Mouse (Mus musculus) urinary bladder, postnatal 4 days (tissue): ENCODE results near the gene Pds5a.
"Not testable (repeated sequence)": the region's sequence is repeated elsewhere in the genome, so short reads cannot be mapped to it uniquely, and the experiment has no call there.

Experiments used
- DNase-seq, 2 experiments: peaks; one replicate each; pipeline ENCODE4 v3.0.0; 2021 to 2022; ENCODE audit warnings: low spot score in 2 of 2

The Pds5a gene

DNA sequence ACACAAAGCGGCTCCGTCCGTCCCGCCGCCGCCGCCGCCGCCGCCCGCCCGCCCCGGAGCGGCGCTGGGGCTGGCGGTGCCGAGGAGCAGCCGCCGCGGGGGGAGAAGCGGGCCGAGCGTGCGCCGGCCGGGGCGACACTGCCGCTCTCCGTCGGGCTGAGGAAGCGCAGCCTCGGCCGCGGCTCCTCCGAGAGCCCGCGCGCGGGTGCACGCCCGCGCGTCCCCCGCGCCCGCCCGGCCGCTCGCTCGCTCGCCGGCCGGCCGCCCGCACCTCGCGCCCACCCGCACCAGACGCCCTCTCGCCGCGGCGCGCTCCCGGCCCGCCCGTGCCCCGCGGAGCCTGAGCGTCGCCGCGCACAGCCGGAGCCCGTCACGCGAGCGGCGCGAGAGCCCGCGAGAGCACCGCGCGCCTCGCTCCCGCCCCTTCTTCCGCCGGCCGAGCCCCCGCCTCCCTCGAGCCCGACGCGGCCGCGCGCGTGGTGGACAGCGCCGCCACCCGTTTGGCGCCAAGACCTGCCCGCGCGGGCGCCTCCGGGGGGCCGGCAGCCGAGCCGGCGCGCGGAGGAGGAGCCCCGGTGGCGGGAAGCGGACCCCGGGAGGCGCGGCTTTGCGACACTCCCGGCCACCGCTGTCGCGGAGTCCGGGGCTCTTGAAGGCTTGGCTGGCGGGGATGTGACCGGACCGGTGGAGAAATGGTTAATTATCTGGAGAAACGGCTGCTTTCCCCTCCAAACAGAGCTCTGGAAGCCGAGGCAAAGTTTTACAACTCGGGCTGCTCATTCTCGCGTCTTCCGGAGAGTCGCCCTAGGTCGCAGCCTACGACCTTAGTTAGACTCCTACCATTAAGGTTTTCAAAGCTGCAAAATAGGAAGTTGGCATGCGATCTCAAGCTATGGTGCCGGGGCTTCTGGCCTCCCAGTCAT is at the start of gene Pds5a:
Pds5a (minus strand) TSS at position 438 of the 923 bp plus-strand sequence.
- peak; percentile 86 to 89 for DNase-seq

DNA sequence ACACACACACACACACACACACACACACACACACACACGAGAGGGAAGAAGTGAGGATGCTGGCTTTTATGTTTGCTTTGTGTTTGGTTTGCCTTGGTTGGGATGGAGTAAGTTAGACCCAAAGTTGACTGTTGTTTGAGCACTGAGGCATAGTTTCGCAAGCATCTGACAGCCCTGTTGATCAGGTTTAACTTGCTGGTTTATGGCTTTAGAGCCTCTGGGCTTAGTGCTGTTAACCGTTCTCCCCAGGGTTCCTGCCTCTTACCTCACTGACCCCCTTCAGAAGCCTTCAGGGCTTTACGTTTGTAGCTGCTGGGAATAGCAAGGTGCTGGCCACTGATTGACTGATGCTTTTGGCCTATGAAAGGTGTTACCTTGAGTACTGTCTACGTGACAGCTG is 48.8 kb upstream of the Pds5a start:
- DNase-seq: no peak

DNA sequence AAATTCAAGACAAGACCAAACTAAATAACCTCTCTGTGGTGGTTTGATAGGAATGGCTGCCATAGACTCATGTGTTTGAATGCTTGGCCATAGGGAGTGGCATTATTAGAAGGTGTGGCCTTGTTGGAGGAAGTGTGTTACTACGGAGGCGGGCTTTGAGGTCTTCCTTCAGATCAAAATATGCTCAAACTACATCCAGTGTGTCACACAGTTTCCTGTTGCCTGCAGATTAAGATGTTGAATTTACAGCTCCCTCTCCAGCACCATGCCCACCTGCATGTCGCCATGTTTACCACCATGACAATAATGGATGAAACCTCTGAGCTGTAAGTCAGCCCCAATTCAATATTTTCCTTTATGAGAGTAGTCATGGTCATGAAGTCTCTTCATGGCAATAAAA is 41.3 kb upstream of the Pds5a start:
- no peak for DNase-seq

DNA sequence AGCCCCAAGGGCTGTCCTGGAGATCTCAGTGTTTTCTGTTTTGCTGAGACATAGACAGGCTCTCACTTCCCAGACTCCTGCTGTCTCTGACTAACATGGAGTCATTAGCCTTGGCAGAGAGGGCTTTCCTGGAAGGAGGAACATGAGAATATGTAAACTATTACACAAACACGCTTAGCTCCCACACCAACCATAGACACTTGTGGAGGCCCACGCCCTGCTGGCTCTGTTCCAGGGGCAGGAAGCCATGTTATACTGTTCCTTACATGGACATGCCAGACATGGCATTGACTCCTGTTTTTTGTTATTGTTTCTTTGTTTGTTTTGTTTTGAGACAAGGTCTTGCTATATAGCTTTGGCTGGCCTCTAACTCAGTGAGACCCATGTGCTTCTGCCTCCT is 37.5 kb upstream of the Pds5a start:
- DNase-seq: no peak

DNA sequence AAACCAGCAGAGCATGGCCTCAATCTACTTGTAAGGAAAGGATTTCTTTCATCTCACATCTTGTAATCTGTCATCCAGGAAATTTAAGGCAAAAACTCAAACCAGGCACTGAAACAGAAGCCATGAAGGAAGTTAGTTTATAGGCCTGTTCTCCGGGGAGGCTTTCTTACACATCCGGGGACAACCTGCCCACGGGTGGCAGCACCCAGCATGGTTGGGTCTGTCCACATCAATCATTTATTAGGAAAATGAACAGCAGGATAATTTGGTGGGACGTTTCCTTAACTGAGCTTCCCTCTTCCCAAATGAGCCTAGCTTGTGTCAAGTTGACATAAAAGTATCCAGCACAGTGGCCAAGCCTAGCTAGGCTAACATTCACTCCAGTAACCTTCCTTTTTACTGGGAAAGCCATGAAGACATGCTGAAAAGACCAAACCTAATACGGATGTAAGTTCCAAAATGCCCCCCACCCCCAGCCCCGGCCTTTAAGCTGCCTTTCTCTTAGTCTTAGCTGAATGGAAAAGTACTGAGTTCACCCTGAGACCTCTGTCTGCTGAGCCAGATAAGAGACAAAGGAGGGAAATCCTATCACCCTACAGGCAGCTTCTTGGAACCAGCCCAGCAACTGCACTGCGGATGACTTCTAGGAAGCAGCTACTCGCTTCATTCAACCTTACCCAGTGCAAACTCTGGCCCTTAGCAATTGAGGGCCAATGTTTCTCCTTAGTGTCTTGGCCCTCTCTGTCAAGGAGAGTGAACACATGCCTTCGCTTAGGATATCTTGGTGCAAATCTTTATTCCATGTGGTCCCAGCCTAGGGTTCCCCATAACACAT is 33.3 kb upstream of the Pds5a start:
- DNase-seq: no peak

DNA sequence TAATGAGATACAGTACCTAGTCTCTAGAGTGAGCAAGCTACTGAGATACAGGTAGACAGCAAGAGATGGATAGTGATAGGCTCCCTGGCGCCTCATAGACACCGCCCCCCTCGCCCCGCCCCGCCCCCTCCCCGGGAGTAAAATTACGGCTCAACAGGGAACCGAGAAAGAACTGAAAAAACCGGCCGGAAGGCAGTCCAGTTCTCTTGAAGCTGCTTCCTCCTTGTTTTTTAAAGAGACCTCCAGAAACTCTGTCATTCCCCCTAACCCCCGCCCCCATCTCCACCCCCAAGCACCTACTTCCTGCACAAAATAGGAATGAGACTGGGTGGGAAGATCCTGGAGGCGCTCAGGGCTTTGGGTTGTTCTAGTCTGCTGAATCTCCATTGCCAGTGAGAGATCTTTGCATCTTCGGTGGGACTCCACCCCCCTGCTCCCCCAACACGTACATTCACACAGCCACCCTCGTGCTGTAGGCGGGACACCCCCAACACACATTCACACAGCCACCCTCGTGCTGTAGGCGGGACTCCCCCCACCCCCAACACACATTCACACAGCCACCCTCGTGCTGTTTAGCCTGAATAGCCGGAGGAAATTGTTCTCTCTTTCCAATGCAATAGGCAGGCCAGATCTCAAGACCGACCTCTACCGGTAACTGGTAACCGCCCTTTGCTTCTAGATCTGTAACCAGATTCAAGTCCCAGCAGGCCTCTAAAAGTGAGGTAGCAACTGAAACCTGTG is 26.4 kb upstream of the Pds5a start:
- peak; percentile 62 to 63 for DNase-seq

DNA sequence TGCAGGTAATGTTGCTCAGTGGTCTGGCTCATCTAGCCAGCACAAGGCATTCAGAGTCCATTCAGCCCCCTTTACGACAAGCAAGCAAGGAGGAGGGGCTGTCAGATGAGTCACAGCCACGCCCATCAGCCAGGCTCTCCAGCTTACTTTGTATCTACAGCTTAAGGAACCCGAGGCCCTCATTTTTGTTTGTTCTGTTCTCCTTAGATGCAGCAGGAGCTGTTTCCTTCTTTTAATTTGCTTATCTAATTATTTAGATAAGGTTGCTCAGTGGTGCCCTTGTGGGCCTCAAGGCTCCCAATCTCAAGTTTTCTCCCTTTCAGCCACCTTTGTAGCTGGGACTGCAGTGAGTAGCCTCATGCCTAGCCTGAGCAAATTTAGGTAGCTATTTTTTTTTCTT is 20.3 kb upstream of the Pds5a start:
- DNase-seq: no peak

DNA sequence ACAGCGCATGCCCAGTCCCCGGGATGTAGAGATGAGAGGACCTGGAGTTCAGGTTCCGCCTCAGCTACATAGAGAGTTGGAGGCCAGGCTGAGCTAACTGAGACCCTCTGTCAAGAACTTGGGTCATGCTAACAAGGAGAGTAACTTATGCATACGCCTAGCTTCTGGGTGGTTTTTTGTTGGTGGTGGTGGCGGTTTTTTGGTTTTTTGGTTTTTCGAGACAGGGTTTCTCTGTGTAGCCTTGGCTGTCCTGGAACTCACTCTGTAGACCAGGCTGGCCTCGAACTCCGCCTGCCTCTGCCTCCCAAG is 19.8 kb upstream of the Pds5a start:
- not testable (repeated sequence) for DNase-seq

DNA sequence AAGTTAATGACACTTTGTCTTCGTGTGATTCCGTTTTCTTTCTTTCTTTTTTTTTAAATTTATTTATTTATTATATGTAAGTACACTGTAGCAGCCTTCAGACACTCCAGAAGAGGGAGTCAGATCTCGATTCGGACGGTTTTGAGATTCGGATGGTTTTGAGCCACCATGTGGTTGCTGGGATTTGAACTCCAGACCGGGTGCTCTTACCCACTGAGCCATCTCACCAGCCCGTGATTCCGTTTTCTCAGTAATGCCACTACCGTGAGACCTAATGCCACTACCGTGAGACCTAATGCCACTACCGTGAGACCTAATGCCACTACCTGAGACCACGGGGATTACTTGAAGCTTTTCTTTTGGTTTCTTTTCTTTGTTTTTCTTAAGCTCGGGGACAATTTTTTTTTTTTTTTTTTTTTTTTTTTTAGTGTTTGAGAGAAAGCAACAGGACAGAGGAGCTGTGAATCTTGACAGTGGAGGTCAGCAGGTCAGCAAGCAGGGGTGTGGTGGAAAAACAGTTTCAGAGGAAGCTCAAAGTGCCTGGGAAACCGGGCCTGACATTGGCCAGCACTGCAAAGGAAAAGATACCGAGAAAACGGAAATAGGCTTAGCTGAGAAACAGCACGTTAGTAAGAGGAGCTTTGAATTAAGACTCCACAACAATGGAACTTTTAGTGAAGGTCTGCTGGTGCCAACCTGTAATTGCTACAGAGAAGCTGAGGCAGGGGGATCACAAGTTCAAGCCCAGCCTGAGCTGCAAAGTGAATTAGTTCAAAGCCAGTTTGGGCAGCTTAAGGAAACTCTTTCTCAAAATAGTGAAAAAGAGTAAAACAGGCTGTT is 19.2 kb upstream of the Pds5a start:
- DNase-seq: no peak

DNA sequence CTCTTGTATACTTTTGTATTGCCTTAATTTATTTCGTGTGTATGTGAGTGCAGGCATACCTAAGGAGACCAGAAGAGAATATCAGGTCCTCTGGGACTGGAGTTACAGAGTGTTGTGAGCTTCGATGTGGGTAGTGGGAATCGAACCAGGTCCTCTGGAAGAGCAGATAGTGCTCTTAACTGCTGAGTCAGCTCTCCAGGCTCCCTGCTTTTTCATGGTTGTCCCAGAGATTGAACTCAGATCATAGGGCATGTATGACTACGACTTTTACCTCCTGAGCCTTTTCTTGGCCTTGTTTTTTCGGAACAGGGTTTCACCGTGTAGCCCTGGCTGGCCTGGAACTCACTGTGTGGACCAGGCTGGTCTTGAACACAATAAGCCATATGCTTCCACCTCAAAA is 17.0 kb upstream of the Pds5a start:
- DNase-seq: no peak

DNA sequence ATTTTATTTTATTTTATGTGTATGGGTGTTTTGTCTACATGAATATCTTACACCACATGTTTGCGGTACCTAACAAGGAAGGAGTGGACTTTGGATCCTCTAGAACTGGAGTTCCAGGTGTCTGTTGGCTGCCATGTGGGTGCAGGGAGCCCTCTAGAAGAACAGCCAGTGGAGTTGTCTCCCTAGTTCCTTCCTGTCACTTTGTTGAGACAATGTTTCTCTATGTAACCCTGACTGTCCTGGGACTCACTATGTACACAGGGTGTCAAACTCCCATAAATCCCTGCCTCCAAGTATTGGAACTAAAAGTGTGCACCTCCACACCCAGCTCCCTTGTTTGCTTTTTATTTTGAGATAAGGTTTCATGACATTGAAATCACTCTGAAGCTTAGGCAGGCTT is 13.4 kb upstream of the Pds5a start:
- no peak for DNase-seq

DNA sequence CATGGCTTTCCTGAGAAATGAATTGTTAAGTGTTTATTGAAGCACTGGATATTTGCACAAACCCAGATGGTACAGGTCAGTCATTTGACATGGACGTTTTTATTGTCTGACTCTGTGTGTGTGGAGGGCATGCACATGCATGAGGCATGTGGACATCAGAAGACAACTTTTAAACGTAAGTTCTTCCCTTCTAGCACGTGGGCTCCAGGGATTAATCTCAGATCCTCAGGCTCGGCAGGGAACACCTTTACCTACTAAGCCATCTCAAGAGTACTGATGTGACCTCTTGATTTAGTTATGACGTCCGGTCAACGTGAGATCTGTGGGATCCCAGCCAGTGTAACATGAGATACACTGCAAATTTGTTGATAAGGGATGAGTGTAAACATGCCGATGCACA is 12.2 kb upstream of the Pds5a start:
- no peak for DNase-seq

DNA sequence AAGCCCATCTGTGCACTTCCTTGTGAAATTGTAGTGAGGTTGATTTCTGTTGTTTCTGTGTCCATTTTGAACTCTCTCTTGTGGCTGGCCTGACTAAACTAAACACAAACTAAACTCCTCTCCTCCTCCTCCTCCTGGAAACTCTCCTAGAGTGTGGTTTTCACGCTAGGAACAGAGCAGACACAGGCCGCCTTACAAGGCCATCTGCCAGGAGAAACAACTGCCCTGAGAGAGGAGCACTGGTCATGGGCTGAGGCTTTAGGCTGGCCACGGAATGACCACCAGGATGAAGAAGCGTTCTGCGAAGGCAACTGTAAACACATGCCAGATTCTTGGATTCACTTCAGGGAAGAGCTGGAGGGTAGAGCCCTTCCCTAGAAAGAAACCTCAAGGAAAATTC is 8.9 kb upstream of the Pds5a start:
- DNase-seq: no peak

DNA sequence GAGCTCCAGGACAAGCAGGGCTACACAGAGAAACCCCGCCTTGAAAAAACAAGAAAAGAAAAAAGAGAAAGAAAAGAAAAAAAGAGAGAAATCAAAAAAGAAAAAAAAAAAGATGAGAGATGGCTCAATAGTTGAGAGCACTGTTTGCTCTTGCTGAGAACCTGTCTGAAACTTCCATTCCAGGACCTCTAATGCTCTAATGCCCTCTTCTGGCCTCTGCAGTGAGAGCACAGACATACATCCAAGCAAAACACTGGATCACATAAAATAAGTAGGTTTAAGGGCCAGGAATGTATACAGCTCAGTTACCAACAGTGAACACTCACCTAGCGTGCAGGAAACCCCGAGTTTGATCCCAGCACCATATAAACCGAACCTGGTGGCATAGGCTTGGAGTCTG is 8.1 kb upstream of the Pds5a start:
- DNase-seq: no peak

DNA sequence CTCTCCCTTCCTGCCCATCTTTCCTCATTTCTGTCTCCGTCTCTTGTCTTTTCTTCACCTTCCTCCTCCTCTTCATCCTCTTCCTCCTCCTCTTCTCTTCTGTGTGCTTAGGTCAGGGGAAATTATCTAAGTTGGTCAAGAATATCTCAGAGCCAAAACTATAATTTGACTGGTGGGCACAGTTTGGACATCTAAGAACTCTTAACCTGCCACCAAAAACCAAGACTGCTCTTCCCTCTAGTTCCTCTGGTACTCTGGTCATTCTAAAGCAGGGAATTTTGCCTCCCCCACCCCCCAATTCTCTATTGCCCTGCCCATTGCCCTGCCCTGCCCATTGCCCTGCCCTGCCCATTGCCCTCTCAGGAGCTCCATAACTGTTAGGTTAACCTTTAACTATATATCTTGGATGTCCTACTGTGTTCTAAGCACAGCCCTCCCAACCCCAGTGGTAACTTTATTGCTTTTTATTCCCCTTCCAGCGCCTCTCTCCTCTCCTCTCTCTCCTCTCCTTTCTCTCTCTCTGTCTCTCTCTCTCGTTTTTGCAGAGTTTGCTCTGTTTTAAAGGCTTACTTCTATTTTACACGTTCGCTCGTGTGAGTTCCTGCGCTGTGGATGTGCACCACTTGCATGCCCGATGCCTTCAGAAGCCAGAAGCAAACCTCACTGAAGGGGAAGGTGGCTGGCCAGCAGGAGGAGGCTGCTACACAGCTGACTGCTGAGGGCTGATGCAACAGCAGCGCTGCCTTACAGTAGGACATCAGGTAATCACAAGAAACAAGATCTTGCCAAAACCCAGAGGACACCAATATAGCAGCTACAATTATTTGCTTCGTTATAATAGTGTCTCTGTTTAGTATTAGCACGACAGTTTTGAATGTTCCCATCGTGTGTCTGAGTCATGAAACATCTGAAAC is 6.9 kb upstream of the Pds5a start:
- DNase-seq: no peak

DNA sequence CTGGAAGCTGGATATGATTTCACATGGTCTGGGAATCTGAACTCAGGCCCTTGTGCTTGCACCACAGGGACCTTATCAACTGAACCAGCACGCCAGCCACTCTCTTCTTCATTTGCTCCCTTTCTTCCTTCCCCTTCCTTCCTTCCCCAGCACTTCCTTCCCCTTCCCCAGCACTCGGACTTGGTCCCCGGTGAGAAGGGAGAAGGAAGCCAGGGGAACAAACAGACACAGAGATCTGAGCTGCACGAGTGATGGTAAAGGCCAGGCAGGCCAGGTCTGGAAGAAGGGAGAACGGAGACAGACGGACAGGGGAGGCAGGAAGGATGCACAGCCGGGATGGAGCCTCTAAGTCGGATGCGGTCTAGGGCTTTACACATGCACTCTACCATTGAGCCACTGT is 5.2 kb upstream of the Pds5a start:
- DNase-seq: no peak

DNA sequence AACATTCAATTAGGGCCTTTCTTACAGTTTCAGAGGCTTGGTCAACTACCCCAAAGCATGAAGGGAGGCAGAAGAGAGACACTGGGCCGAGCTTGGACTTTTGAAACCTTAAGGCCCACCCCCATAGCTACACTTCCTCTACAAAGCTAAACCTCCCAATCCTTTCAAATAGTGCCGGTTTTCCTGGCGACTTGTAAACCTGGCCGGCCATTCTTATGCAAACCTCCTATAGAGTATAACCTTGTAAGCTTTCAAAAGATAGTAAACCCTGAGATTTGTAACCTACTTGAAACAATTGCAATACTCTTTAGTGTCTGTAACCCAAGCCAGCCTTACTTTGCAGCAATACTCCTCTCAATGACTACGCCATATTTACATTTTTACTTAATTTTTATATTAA is 2.0 kb upstream of the Pds5a start:
- DNase-seq: no peak

DNA sequence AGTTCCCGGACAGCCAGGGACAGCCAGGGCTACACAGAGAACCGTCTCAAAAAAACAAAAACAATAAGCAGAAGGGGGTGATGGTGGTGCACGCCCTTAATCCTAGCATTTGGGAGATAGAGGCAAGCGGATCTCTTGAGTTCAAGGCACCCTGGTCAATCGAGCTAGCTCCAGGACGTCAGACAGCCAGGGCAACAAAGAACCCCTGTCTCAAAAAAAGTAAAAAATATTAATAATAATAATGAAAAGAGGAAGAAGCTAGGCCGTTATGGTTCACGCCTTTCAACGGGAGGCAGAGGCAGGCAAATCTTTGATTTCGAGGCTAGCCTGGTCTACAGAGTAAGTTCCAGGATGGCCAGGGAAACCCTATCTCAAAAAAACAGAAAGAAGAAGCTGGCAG is 1.1 kb upstream of the Pds5a start:
- no peak for DNase-seq

DNA sequence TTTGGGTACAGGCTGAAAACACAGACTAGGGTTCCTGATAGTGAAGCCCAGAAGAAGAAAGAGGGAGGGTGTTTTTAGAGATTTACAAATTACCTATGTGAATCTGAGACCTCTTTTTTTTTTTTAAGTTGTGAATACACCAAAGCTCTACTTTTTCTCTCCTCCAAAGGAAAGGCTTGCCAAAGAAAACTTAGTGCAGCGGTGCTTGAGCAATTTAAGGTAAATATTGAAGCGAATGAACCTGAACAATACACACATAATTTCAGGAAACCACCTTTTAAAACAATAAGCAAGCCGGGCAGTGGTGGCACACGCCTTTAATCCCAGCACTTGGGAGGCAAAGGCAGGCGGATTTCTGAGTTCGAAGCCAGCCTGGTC is 675 bp upstream of the Pds5a start:
- no peak for DNase-seq

DNA sequence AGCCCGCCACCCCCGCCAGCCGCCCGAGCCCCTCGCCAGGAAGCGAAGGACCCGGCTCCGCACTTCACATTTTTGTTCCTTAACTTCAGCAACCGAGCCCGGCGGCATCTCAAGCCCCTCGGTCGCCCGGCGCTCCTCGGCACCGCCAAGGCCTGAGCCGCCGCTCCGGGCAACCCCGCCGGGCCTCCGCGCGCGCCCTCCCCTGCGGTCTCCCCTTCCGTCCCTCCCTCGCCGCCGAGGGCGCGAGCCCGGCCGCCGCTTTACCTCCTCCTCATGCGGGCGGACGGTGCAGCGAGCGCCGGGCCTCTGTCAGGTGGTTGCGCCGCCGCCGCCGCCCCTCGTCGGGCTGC is 612 bp downstream of the Pds5a start:
- peak; percentile 55 to 62 for DNase-seq
